Mouse (Mus musculus) testis, adult 2 months (tissue): ENCODE data around the gene Sytl2. TPM values are rescaled to one million over a fixed set of nuclear protein-coding genes. Genes with fewer than 3 reads are reported as not detected.
A peak's percentile ranks its signal among the peaks of the same experiment; 100 is the strongest.

Experiments
- H3K27ac ChIP-seq: fragments of 200-500 bp; 2 replicates; pipeline ENCODE4 v1.5.1; 2012; ENCODE audit warnings: low read depth, low read length; ENCODE audit not compliant: control insufficient read depth, insufficient read depth
- H3K27me3 ChIP-seq: fragments of 200-500 bp; 2 replicates; pipeline ENCODE4 v1.6.1; 2012; ENCODE audit warnings: mild to moderate bottlenecking, low read length, moderate library complexity; ENCODE audit not compliant: control insufficient read depth, insufficient read depth
- H3K36me3 ChIP-seq: fragments of 200-500 bp; 2 replicates; pipeline ENCODE4 v1.6.1; 2012; ENCODE audit warnings: mild to moderate bottlenecking, low read length; ENCODE audit not compliant: control insufficient read depth, insufficient read depth
- H3K4me1 ChIP-seq: fragments of 200-500 bp; 2 replicates; pipeline ENCODE4 v1.6.1; 2012; ENCODE audit warnings: low read length; ENCODE audit not compliant: control insufficient read depth, insufficient read depth
- H3K4me3 ChIP-seq: fragments of 200-500 bp; 2 replicates; pipeline ENCODE4 v1.5.1; 2012; ENCODE audit warnings: low read depth, mild to moderate bottlenecking, low read length, moderate library complexity, mixed read lengths; ENCODE audit not compliant: control insufficient read depth
- CTCF ChIP-seq: fragments of 200-500 bp; IDR thresholded peaks from 2 replicates; pipeline ENCODE4 v1.5.1; 2012; ENCODE audit warnings: low read depth, mild to moderate bottlenecking, inconsistent platforms, low read length, moderate library complexity; ENCODE audit not compliant: control insufficient read depth, insufficient read depth, insufficient replicate concordance
- POLR2A ChIP-seq: fragments of 200-500 bp; IDR thresholded peaks from 2 replicates; pipeline ENCODE4 v1.6.1; 2012; ENCODE audit warnings: low read depth, mild to moderate bottlenecking, inconsistent platforms, low read length, moderate library complexity; ENCODE audit not compliant: control insufficient read depth
- polyA plus RNA-seq: library from polyadenylated mRNA; depleted of rRNA; stranded (reverse); fragments of >200 nt; gene quantifications from 2 replicates; pipeline ENCODE4 v1.2.3, GENCODE M21; 2012; rRNA removed

Gene Sytl2
- polyA plus RNA-seq, 1 experiment = 1.7 TPM

DNA sequence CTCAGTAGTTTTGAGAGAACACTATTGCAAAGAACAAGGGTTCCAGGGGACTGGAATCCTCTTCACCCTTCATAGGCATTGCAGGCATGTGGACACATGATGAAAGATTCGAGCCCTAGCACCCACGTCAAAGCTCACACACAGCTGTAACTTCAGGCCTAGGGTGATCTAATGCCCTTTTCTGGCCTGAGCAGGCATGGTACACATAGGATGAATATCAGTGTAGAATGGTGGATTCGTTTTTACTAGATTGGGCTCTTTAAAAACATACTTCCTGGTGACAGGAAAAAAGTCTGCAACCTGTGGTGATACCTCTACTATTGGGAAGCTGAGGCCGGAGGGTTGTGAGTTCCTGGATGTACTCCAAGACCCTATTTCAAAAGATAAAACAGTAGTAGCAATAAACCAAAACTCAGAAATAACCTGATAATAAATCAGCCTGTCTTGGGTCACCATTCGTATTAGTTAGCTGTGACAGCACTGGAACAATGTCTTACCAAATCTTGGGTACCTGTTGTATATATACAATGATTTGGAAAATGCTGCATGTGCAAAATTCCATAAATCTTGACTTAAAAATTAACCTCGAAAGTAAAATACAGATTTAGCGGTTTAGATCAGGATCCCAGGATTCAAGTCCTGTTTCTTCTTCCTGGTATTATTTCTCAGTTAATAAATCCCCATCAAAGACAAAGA, 154.2 kb downstream of the Sytl2 start:
- no peaks in the 10 kb centered on the region for H3K27me3 ChIP-seq
- H3K4me3 ChIP-seq = peak overlapping the region; percentile 92
- no peaks in the 10 kb centered on the region; the same call in 1 of the 2 replicates for H3K36me3 ChIP-seq
- TF ChIP-seq POLR2A (no peak), CTCF (no peak)
- peaks cover 11% of the 10 kb centered on the region for H3K4me1 ChIP-seq
- no peak overlapping the region for H3K27ac ChIP-seq

DNA sequence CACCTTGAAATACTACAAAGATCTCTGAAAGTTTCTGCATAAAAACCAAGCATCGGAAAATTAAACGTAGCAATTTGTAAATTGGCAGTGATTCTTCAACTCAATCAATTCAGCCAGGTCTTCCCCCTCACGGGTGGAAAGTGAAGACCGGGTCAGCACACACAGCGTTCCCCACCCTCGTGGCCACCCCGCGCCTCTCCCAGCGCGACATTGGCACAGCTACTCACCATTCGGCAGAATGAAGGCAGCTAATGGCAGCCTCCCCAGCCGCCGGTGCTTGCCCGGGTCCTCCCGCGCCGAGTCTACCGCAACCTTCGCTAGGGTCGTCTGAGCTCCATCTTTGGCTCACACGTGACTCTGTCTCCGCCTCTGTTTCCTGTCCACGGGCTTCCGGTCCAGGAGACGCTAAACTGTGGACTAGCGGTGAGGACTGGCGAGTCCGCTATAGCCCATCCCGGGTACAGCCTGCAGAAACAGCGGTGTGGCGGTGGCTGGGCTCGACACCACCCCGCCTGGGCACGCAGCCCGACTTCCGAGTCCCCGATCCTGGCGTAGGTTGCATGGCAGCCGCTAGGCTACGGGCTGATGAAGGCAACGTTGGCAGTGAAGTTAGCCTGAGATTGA, 154.9 kb downstream of the Sytl2 start, which contains the start of gene Tmem126a:
Tmem126a (minus strand) TSS at position 385 of the 624 bp plus-strand sequence.
- H3K4me3 ChIP-seq = peak within 1 kb of the TSS; percentile 92
- H3K36me3 ChIP-seq = no peaks in the 10 kb centered on the region; the same call in 1 of the 2 replicates
- peak; percentile 78 for TF ChIP-seq POLR2A
- TF ChIP-seq CTCF = peak; percentile 24; the same call in 1 of the 2 replicates
- peaks cover 12% of the 10 kb centered on the region for H3K4me1 ChIP-seq
- H3K27ac ChIP-seq = peak within 1 kb of the TSS; percentile 92
- no peaks in the 10 kb centered on the region for H3K27me3 ChIP-seq

DNA sequence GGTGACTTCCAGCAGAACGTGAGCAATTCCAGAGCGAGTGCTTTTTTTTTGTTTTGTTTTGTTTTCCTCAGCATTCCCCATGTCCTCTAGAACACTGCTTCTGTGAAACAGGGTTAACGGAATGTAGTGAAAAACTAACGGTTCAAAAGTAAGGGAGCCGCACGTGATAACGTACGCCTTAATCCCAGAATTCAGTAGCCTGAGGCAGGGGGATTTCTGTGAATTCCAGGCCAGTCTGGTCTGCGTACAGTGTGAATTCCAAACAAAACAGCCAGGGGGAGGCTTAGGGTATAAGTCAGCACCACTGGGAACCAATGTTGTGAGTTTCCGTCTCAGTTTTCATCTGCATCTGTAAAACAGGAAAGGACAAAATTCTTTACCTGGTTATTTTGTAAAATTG, 155.5 kb downstream of the Sytl2 start:
- peaks cover 12% of the 10 kb centered on the region for H3K4me1 ChIP-seq
- TF ChIP-seq POLR2A (no peak), CTCF (no peak)
- H3K4me3 ChIP-seq = peak overlapping the region; percentile 92
- peak overlapping the region; percentile 92 for H3K27ac ChIP-seq
- H3K36me3 ChIP-seq = no peaks in the 10 kb centered on the region; the same call in 1 of the 2 replicates
- H3K27me3 ChIP-seq = no peaks in the 10 kb centered on the region

Other genes with a start within 250 kb of the Sytl2 start
- gene Picalm, start 172.0 kb upstream of the Sytl2 start, polyA plus RNA-seq = 79.7 and 84.5 TPM in 2 replicates
- 23.8 and 24.6 TPM in 2 replicates for gene Ccdc83, start 36.5 kb upstream of the Sytl2 start, polyA plus RNA-seq
- gene Ccdc89, start 124.3 kb downstream of the Sytl2 start, polyA plus RNA-seq = 68.5 and 74.4 TPM in 2 replicates
- gene Crebzf, start 140.5 kb downstream of the Sytl2 start, polyA plus RNA-seq = 21.7 and 24.6 TPM in 2 replicates
- gene Tmem126a, start 155.0 kb downstream of the Sytl2 start, polyA plus RNA-seq = 13.5 and 16.1 TPM in 2 replicates
- 1.5 and 1.7 TPM in 2 replicates for gene Tmem126b, start 173.7 kb downstream of the Sytl2 start, polyA plus RNA-seq
- 13.3 and 14.1 TPM in 2 replicates for gene Dlg2, start 174.4 kb downstream of the Sytl2 start, polyA plus RNA-seq